Mouse (Mus musculus): ENCODE results near the gene 4930426L09Rik. TPM values are rescaled to one million over a fixed set of nuclear protein-coding genes. Genes with fewer than 3 reads are reported as not detected.

The 4930426L09Rik gene
- polyA plus RNA-seq, 1 experiment from 2014 or later = 0.18 TPM

DNA sequence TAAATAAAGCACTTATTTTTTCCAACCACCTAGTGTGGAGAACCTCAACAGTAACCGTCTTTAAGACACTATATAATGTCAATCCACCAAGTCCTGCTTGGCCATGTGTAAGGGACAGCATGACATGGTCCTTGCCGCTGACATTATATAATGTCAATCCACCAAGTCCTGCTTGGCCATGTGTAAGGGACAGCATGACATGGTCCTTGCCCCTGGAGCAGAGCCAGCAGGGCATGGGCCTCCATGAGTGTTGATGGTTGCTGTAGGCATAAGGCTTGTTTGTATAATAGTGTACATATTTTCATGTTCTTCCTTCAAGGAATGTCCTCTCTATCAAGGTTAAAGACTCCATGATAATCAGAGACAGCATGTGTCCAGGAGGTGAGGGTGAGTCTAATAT lies 32.2 kb upstream of the 4930426L09Rik start:
- Histone ChIP-seq H3K4me1 (ENCODE audit: control insufficient read depth, insufficient read depth, low read depth, low read length) (no peaks in the 10 kb centered on the region), H3K36me3 (ENCODE audit: control insufficient read depth, insufficient read depth, low read length) (no peaks in the 10 kb centered on the region), H3K9ac (ENCODE audit: low read depth, low read length) (no peak overlapping the region), H3K27me3 (replicated peaks; ENCODE audit: control insufficient read depth, insufficient read depth, low read length) (no peaks in the 10 kb centered on the region), H3K9me3 (ENCODE audit: control insufficient read depth, low read length) (no peaks in the 10 kb centered on the region), H3K4me3 (ENCODE audit: low read length) (no peak overlapping the region), H3K4me2 (ENCODE audit: low read length) (no peak overlapping the region), H3K27ac (ENCODE audit: low read depth, low read length) (no peak overlapping the region)
- WGBS = 95% methylated on average over 2 of the region's 2 CpGs
- ATAC-seq = no peak

DNA sequence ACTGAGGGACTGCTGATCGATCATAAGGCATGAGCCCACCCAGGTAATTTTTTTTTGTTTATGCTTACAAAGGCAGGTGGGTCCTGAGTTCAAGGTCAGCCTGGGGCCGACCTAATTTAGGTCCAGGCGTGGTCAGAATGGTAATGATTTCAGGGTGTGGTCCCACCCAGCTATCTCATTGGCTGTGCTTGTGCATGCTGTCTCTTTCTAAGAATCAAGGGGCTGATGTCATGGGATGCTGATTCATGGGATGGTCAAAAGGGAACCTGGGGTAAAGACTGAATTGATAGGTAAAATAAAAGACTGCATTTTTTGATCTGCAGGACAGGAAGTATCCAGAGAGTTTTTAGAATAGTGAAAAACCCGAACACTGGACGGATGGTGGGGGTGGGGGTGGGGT lies 31.6 kb upstream of the 4930426L09Rik start:
- 90% methylated on average over 5 of the region's 5 CpGs for WGBS
- ATAC-seq = no peak
- Histone ChIP-seq H3K4me2 (ENCODE audit: low read length) (no peak overlapping the region), H3K36me3 (ENCODE audit: control insufficient read depth, insufficient read depth, low read length) (no peaks in the 10 kb centered on the region), H3K4me3 (ENCODE audit: low read length) (no peak overlapping the region), H3K9ac (ENCODE audit: low read depth, low read length) (no peak overlapping the region), H3K27ac (ENCODE audit: low read depth, low read length) (no peak overlapping the region), H3K27me3 (replicated peaks; ENCODE audit: control insufficient read depth, insufficient read depth, low read length) (no peaks in the 10 kb centered on the region), H3K4me1 (ENCODE audit: control insufficient read depth, insufficient read depth, low read depth, low read length) (no peaks in the 10 kb centered on the region), H3K9me3 (ENCODE audit: control insufficient read depth, low read length) (no peaks in the 10 kb centered on the region)

DNA sequence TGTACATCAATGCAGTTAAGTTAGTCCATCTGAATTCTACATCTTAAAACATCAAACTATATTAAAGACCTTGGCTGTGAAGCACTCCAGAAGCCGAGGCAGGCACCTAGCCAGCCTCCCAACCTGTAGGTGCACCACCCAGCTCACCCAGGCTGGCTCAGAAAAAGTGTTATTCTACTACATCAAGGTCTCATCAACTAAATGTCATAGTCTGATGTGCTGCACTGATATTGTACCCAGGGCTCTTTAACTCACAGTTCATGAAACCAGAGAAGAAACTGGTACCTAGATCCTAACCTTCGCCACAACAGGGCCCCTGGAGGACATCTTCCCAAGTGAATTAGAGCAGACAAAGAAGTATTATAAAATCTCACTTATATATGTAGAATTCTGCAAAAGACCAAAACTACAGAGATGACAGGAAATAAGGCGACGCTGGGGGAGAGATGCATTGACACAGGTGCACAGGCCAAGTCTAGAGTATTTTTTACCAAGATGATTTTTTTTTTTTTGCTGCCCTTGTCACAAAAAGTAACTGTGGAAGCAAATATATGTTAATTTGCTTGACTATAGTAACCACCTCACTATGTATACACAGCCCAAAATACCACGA lies 30.6 kb upstream of the 4930426L09Rik start:
- WGBS = 88% methylated on average over 5 of the region's 5 CpGs
- no peak for ATAC-seq

DNA sequence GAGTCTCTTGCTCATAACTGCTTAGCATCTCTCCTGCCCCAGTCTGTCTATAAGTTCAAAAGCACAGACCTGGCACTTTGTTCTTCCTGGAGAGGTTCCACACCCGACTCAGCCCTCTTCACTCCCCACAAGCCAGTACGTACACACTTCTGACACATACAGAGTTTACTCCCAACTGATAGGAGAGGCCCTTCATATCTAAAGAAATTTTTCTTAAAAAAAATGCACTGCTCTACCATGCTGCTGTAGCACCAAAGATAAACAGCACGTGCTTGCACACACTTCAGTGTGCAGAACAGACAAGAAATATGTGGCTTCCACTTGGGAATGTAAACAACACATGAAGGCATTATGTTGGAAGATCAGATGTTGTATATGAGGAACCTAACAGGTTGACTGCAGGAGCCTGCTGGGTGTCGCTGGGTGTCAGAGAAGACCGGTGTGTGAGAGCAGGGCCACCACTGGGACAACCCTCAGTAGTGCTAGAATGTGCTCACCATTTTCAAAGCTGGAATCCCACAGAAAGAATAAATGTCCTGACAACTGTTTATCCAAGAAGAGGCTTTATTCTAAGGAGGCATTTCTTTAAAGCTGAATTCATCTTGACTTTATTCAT lies 29.0 kb upstream of the 4930426L09Rik start:
- Histone ChIP-seq H3K4me3 (ENCODE audit: low read length) (no peak overlapping the region), H3K27me3 (replicated peaks; ENCODE audit: control insufficient read depth, insufficient read depth, low read length) (no peaks in the 10 kb centered on the region), H3K9me3 (ENCODE audit: control insufficient read depth, low read length) (peaks cover 5% of the 10 kb centered on the region; the same call in 1 of the 2 replicates), H3K9ac (ENCODE audit: low read depth, low read length) (no peak overlapping the region), H3K36me3 (ENCODE audit: control insufficient read depth, insufficient read depth, low read length) (no peaks in the 10 kb centered on the region), H3K27ac (ENCODE audit: low read depth, low read length) (no peak overlapping the region), H3K4me1 (ENCODE audit: control insufficient read depth, insufficient read depth, low read depth, low read length) (no peaks in the 10 kb centered on the region), H3K4me2 (ENCODE audit: low read length) (no peak overlapping the region)
- 82% methylated on average over 5 of the region's 5 CpGs for WGBS
- no peak; the same call in 1 of the 2 replicates for ATAC-seq

More for the DNA sequence above, 30.6 kb upstream of the 4930426L09Rik start:
- Histone ChIP-seq H3K36me3 (ENCODE audit: control insufficient read depth, insufficient read depth, low read length) (no peaks in the 10 kb centered on the region), H3K9ac (ENCODE audit: low read depth, low read length) (no peak overlapping the region), H3K4me2 (ENCODE audit: low read length) (no peak overlapping the region), H3K27me3 (replicated peaks; ENCODE audit: control insufficient read depth, insufficient read depth, low read length) (no peaks in the 10 kb centered on the region), H3K4me1 (ENCODE audit: control insufficient read depth, insufficient read depth, low read depth, low read length) (no peaks in the 10 kb centered on the region), H3K27ac (ENCODE audit: low read depth, low read length) (no peak overlapping the region), H3K4me3 (ENCODE audit: low read length) (no peak overlapping the region), H3K9me3 (ENCODE audit: control insufficient read depth, low read length) (peaks cover under 1% of the 10 kb centered on the region; the same call in 1 of the 2 replicates)

DNA sequence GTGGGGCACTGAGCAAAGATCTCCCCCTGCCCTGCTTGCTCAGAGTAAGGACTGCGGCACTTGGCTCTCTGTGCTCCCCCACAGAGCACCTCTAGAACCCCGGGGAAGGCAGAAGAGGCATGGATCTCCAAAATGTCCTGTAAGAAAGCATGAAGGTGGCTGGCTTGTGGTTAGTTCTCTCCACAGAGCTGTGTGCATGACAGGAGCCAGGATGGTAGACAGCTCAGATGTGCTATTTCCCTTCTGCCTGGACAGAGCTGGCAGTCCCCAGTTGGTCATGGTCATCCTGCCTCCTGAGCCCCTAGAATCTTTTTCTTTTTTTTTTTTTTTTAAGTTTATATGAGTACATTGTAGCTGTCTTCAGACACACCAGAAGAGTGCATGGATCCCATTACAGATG lies 27.7 kb upstream of the 4930426L09Rik start:
- H3K27ac ChIP-seq (ENCODE audit: low read depth, low read length) = no peak overlapping the region
- no peak for ATAC-seq
- H3K9ac ChIP-seq (ENCODE audit: low read depth, low read length) = no peak overlapping the region
- H3K9me3 ChIP-seq (ENCODE audit: control insufficient read depth, low read length) = peaks cover 5% of the 10 kb centered on the region; the same call in 1 of the 2 replicates
- H3K27me3 ChIP-seq (replicated peaks; ENCODE audit: control insufficient read depth, insufficient read depth, low read length) = no peaks in the 10 kb centered on the region
- 82% methylated on average over 2 of the region's 2 CpGs for WGBS
- H3K4me1 ChIP-seq (ENCODE audit: control insufficient read depth, insufficient read depth, low read depth, low read length) = no peaks in the 10 kb centered on the region
- no peaks in the 10 kb centered on the region for H3K36me3 ChIP-seq (ENCODE audit: control insufficient read depth, insufficient read depth, low read length)
- no peak overlapping the region for H3K4me2 ChIP-seq (ENCODE audit: low read length)
- H3K4me3 ChIP-seq (ENCODE audit: low read length) = no peak overlapping the region

DNA sequence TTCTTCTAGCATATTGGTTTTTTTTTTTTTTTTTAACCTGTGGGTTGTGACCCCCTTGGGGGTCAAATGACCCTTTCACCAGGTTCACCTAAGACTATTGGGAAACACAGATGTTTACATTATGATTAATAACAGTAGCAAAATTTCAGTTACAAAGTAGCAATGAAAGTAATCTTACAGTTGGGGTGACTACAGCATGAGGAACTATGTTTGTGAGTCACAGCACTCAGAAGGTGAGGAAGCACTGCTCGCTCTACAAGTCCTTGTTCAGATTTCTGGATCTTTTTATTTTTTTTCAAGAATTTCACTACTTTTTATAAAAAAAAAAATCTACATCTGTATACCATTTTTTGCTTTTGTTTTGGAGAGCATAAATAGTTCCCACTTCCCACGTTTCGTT lies 26.6 kb upstream of the 4930426L09Rik start:
- no peak for ATAC-seq

DNA sequence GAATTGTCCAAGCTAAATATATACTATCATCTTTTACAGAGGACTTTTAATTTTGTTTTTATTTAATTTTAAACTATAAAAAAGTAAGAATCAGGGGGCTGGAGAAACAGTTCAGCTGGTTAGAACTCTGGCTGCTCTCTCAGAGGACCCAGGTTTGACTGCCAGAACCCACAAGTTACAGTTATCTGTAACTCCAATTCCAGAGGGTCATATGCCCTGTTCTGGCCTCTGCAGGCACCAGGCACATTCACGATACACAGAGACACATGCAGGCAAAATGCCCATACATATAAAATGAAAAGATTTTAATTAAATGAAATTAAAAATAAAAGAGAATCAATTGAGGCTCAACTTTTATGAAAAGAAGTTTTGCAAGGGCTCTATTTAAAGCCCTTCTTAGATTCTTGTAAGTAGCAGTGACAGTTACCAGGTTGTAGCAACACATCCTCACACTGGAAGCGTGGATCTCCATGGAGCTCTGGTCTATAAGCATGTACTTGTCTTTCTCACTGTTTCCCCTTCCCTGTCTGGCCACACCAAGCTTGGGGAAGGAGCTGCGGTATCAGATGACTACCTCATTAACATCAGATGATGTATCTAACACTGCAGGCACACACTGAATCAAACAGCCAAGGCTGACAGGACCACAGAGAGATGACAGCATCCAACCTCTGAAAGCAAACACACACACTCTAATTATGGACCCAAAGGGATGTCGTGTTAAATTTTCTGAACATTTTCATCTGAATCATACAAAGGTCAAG lies 23.1 kb upstream of the 4930426L09Rik start:
- 50% methylated on average over 4 of the region's 4 CpGs for WGBS
- Histone ChIP-seq H3K9ac (ENCODE audit: low read depth, low read length) (no peak overlapping the region), H3K4me3 (ENCODE audit: low read length) (no peak overlapping the region), H3K27ac (ENCODE audit: low read depth, low read length) (no peak overlapping the region), H3K4me1 (ENCODE audit: control insufficient read depth, insufficient read depth, low read depth, low read length) (no peaks in the 10 kb centered on the region; the same call in 1 of the 2 replicates), H3K4me2 (ENCODE audit: low read length) (no peak overlapping the region), H3K9me3 (ENCODE audit: control insufficient read depth, low read length) (peaks cover 5% of the 10 kb centered on the region; the same call in 1 of the 2 replicates), H3K36me3 (ENCODE audit: control insufficient read depth, insufficient read depth, low read length) (no peaks in the 10 kb centered on the region), H3K27me3 (replicated peaks; ENCODE audit: control insufficient read depth, insufficient read depth, low read length) (no peaks in the 10 kb centered on the region)
- no peak for ATAC-seq

More for the DNA sequence above, 26.6 kb upstream of the 4930426L09Rik start:
- no peak overlapping the region for H3K4me3 ChIP-seq (ENCODE audit: low read length)
- H3K4me1 ChIP-seq (ENCODE audit: control insufficient read depth, insufficient read depth, low read depth, low read length) = no peaks in the 10 kb centered on the region
- no peak overlapping the region for H3K4me2 ChIP-seq (ENCODE audit: low read length)
- no peak overlapping the region for H3K9ac ChIP-seq (ENCODE audit: low read depth, low read length)
- H3K9me3 ChIP-seq (ENCODE audit: control insufficient read depth, low read length) = peaks cover 5% of the 10 kb centered on the region; the same call in 1 of the 2 replicates
- no peaks in the 10 kb centered on the region for H3K27me3 ChIP-seq (replicated peaks; ENCODE audit: control insufficient read depth, insufficient read depth, low read length)
- no peaks in the 10 kb centered on the region for H3K36me3 ChIP-seq (ENCODE audit: control insufficient read depth, insufficient read depth, low read length)
- H3K27ac ChIP-seq (ENCODE audit: low read depth, low read length) = no peak overlapping the region
- WGBS = 91% methylated on average over 3 of the region's 3 CpGs

DNA sequence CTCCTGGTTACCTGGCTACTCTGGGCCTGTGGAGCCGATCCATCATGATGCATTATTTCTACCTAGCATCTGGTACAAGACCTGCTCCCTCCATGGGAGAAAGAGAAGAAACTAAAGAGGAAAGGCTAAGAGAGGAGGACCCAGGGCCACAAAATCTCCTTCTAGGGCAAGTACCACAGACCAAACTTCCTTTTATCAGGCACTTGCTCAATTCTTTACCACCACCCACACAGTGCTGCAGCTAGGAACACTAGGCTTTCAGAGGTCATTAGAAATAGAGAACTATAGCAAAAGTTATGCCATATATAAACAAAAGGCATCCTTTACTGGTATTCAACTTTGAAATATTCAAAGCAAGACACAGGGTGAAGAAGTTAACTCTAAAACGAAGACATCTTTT lies 22.0 kb upstream of the 4930426L09Rik start:
- Histone ChIP-seq H3K27me3 (replicated peaks; ENCODE audit: control insufficient read depth, insufficient read depth, low read length) (no peaks in the 10 kb centered on the region), H3K9ac (ENCODE audit: low read depth, low read length) (no peak overlapping the region), H3K4me2 (ENCODE audit: low read length) (no peak overlapping the region), H3K27ac (ENCODE audit: low read depth, low read length) (no peak overlapping the region), H3K9me3 (ENCODE audit: control insufficient read depth, low read length) (peaks cover 5% of the 10 kb centered on the region; the same call in 1 of the 2 replicates), H3K4me1 (ENCODE audit: control insufficient read depth, insufficient read depth, low read depth, low read length) (no peaks in the 10 kb centered on the region; the same call in 1 of the 2 replicates), H3K4me3 (ENCODE audit: low read length) (no peak overlapping the region), H3K36me3 (ENCODE audit: control insufficient read depth, insufficient read depth, low read length) (no peaks in the 10 kb centered on the region)
- 83% methylated on average over 2 of the region's 2 CpGs for WGBS
- no peak for ATAC-seq

DNA sequence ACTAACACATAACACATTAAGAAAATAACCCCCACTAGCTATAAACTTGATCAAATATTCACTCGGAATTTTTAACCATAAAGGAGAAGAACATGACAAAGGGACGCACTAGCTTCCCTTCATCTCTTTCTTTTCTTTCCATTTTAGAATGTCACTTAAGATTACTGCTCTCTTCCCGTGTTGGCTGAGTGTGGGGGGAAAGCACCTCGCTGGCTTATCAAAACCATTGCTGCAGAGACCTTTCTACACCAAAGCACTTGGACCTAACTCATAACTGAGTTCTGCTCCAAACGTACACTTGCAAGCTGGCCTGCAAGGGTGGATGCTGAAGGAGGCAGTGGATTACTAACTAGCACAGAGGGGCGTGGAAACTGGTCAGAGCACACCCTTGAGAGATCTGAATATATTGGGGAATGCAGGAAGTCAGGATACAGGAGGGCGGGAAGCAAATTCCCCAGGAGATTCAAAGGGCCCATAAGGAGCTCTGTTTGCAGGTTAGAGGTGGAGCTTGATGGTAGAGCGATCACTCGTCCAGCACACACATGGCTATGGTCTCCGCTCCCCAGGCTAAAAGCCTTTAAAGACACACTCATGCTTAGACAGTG lies 20.8 kb upstream of the 4930426L09Rik start:
- Histone ChIP-seq H3K9me3 (ENCODE audit: control insufficient read depth, low read length) (peaks cover 5% of the 10 kb centered on the region; the same call in 1 of the 2 replicates), H3K27ac (ENCODE audit: low read depth, low read length) (no peak overlapping the region), H3K4me3 (ENCODE audit: low read length) (no peak overlapping the region), H3K27me3 (replicated peaks; ENCODE audit: control insufficient read depth, insufficient read depth, low read length) (no peaks in the 10 kb centered on the region), H3K4me1 (ENCODE audit: control insufficient read depth, insufficient read depth, low read depth, low read length) (no peaks in the 10 kb centered on the region; the same call in 1 of the 2 replicates), H3K4me2 (ENCODE audit: low read length) (no peak overlapping the region), H3K36me3 (ENCODE audit: control insufficient read depth, insufficient read depth, low read length) (no peaks in the 10 kb centered on the region), H3K9ac (ENCODE audit: low read depth, low read length) (no peak overlapping the region)
- 88% methylated on average over 10 of the region's 10 CpGs for WGBS
- ATAC-seq = no peak
